Mouse (Mus musculus) right cerebral cortex, postnatal 10 days (tissue): ENCODE measurements at regions not wholly inside any gene's neighbourhood (a gene's known extent, or its start where the extent isn't known, plus 50 kb on each side); places are given as distances from the start of the nearest gene placed in this dataset.

Experiments
- DNase-seq, 2 experiments: peaks; one replicate each; pipeline ENCODE4 v3.0.0; 2021; ENCODE audit warnings: low spot score in 2 of 2

GRCm38 (mm10) chr8:100796628-100797027 is 1380.4 kb upstream of the Cdh8 start:
- no peak for DNase-seq

- no peak for DNase-seq
Observed at GRCm38 (mm10) chr8:100793951-100794350, 1377.7 kb upstream of the Cdh8 start.

GRCm38 (mm10) chr8:100790592-100791141 is 1374.4 kb upstream of the Cdh8 start:
- DNase-seq, result no peak

- no peak for DNase-seq
Observed at GRCm38 (mm10) chr8:100788132-100788531, 1371.9 kb upstream of the Cdh8 start.

- peak; percentile 64 to 75 for DNase-seq
Observed at GRCm38 (mm10) chr8:100772742-100773370, 1356.6 kb upstream of the Cdh8 start.

GRCm38 (mm10) chr8:100769617-100770016 is 1353.3 kb upstream of the Cdh8 start:
- no peak for DNase-seq

- DNase-seq, result no peak
Observed at GRCm38 (mm10) chr8:100733927-100734326, 1317.7 kb upstream of the Cdh8 start.

- no peak for DNase-seq
Observed at GRCm38 (mm10) chr8:100702365-100702764, 1286.1 kb upstream of the Cdh8 start.

- DNase-seq, result no peak
Observed at GRCm38 (mm10) chr8:100695043-100695442, 1278.8 kb upstream of the Cdh8 start.

- no peak for DNase-seq
Observed at GRCm38 (mm10) chr8:100678580-100678979, 1262.3 kb upstream of the Cdh8 start.
